Mouse (Mus musculus) urinary bladder, adult 18-20 months (tissue): Measurements from ENCODE around the gene Kbtbd7.
"Not testable (repeated sequence)": the region's sequence is repeated elsewhere in the genome, so short reads cannot be mapped to it uniquely, and the experiment has no call there.

Experiments used
- DNase-seq, 2 experiments: peaks; one replicate each; pipeline ENCODE4 v3.0.0; 2022; ENCODE audit warnings: low spot score in 2 of 2, mixed read lengths in 2 of 2

The Kbtbd7 gene

DNA sequence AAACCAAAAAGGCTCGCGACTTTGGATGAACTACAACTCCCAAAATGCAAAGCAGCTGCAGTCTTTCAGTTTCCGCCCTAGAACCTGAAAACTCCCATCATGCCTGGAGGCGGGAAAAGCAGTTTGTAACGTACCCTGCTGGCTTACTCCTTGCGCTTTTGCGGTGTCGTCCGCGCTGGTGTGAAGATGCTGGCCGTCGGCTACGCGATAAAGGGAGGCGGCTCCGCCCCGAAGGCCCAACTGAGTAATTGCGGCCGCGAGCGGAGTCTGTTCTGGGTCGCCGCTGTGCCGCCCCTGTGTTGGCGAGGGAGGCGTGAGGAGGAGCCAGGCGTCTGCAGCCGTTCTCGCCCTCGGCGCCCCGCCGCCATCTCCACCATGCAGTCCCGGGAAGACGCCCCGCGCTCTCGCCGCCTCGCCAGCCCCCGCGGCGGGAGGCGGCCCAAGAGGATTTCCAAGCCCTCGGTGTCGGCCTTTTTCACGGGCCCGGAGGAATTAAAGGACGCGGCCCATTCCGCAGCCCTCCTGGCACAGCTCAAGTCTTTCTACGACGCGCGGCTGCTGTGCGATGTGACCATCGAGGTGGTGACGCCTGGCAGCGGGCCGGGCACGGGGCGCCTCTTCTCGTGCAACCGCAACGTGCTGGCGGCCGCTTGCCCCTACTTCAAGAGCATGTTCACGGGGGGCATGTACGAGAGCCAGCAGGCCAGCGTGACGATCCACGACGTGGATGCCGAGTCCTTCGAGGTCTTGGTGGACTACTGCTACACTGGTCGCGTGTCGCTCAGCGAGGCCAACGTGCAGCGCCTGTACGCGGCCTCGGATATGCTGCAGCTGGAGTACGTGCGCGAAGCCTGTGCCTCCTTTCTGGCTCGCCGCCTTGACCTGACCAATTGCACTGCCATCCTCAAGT, 25.6 kb downstream of the Kbtbd7 start, which contains the start of gene Kbtbd6:
TSS of gene Kbtbd6 (plus strand) at position 155 of the 910 bp plus-strand sequence.
- DNase-seq: peak; percentile 70 to 72

DNA sequence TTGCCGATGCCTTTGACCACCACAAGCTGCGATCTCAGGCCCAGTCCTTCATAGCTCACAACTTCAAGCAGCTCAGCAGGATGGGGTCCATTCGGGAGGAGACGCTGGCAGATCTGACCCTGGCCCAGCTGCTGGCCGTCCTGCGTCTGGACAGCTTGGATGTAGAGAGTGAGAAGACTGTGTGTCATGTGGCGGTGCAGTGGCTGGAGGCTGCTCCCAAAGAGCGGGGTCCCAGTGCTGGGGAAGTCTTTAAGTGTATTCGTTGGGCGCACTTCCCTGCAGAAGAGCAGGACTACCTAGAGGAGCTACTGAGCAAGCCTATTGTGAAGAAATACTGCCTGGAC, 26.3 kb downstream of the Kbtbd7 start:
- DNase-seq: not testable (repeated sequence)

DNA sequence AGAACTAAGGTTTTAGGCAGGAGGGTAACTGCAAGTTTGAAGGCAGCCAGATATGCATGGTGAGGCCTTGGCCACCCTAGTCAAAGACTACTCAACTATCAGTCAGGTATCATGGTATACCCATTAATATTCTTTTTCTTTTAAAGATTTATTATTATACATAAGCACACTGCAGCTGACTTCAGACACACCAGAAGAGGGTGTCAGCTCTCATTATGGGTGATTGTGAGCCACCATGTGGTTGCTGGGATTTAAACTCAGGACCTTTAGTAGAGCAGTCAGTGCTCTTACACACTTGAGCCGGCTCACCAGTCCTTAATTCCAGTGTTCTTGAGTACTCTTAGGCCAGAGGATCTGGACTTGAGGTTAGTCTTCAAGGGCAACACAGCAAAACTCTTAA, 34.1 kb downstream of the Kbtbd7 start:
- no peak for DNase-seq

DNA sequence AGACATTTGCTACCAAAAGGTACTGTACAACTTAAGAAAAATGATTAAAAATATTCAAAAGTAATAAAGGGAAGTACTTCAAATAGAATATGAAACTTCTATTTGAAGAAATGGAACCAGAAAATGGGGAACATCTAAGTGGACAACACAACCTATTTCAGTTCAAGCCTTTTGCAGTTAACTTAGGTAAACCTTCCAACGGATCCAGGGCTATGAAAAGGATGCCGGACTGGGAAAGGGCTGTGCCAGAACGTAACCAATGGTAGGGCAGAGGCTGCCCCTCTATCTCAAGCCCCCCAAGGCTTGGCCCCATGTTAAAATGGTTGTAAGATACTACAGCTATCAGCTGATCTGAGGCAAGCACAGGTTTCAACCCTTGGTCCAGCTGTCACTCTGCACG, 34.7 kb downstream of the Kbtbd7 start:
- DNase-seq: no peak

DNA sequence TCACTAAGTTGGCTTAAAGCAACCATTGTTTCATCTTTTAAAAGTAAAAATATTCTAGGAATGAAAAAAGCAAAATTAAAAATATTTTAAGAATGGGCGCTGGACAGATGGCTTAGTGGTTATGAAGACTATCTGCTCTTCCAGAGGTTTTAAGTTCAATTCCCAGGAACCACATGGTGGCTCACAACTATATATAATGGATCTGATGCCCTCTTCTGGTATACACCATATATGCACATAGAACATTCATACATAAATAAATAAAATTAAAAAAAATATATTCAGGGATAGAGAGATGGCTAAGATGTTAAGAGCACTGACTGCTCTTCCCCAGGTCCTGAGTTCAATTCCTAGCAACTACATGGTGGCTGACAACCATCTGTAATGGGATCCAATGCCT, 39.3 kb downstream of the Kbtbd7 start:
- DNase-seq: no peak

DNA sequence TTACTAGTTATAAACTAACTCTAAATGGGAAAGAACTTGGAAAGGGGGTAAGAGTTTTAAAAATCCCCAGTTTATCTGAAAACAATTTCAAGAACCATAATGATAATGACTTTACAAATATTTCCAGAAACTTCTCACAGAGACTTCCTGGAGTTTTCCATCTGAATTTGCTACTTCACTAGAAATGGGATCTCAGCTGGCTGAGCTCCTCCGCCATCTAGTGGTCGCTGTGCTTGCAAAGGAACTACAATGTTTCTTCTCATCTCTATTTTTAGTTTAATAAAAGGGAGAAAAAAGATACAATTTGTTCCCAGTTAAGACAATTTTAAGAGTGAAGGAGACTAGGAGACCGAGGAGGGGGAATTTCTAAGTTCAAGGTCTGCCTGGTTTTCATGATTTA, 41.3 kb downstream of the Kbtbd7 start:
- DNase-seq: no peak

DNA sequence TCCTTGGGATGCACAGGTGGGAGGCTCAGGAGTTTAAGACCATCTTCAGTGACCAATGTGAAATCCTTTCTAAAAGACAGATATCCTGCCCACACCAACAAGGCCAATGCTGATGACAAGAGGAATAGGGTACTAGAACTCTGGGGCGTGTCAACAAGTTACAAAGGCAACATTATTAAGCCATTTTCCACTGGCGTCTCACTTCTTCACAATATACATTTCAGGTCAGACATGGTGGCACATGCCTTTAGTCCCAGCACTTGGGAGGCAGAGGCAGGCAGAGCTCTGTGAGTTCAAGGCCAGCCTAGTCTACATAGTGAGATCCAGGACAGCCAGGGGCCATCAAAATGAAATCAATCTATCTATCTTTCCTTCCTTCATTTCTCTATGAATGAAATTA, 47.1 kb downstream of the Kbtbd7 start:
- DNase-seq: no peak
